Mouse (Mus musculus): Measurements from ENCODE around the gene Mtif2. TPM values are rescaled to one million over a fixed set of nuclear protein-coding genes. Genes with fewer than 3 reads are reported as not detected.
A peak's percentile ranks its signal among the peaks of the same experiment; 100 is the strongest.

The Mtif2 gene
- polyA plus RNA-seq, 1 experiment from 2014 or later, result 19.9 TPM

DNA sequence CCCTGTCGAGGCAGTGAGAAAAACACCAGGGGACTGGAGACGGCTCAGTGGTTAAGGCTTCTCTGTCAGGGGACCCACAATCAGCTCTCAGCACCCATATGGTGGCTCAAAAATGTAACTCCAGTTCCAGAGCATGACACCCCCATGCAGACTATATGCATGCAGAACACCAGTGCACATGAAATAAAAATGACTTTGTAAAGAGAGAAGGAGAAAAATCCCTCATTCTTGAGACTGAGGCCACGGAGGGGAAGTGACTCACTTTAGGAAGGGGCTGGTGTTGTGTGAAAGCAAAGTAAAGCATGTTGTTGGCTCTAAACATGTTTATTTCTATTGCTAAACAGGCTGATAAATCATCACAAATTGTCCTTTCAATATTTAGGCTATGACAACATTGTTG lies 34.8 kb downstream of the Mtif2 start:
- no peak for TF ChIP-seq CTCF (IDR thresholded peaks at IDR 0.05; ENCODE audit: low read depth)
- Histone ChIP-seq H3K9me3 (ENCODE audit: control insufficient read depth) (no peaks in the 10 kb centered on the region), H3K27me3 (replicated peaks; ENCODE audit: control insufficient read depth, insufficient read depth, low read length) (no peaks in the 10 kb centered on the region), H3K36me3 (ENCODE audit: control insufficient read depth, insufficient read depth) (no peaks in the 10 kb centered on the region), H3K4me1 (replicated peaks; ENCODE audit: control insufficient read depth, insufficient read depth, low read length) (no peaks in the 10 kb centered on the region), H3K27ac (ENCODE audit: low read depth, low read length) (no peak overlapping the region), H3K4me2 (replicated peaks; ENCODE audit: low read depth) (no peak overlapping the region), H3K9ac (ENCODE audit: low read depth, low read length) (no peak overlapping the region), H3K4me3 (ENCODE audit: low read depth, low read length) (no peak overlapping the region)
- no peak for ATAC-seq
- WGBS, result 88% methylated on average over 3 of the region's 3 CpGs

DNA sequence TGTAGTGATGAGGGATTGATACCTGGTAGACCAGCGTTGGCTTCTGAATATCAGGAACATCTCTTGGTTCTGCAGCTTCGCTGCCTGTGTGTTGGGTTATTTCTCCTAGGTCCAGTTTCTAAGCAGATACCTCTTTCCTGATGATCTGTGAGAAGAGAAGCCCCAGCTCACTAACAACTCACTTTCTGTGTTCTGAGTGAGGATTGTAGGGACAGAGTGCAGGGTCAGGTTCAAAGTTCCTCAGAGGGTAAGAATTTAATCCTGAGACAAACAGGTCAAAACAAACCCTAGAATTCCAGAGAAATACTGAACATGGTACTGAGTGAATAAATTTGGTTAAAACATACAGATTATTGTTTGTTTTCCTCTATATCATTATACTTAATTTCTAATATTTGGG lies 37.2 kb downstream of the Mtif2 start:
- no peak overlapping the region for H3K9ac ChIP-seq (ENCODE audit: low read depth, low read length)
- TF ChIP-seq CTCF (IDR thresholded peaks at IDR 0.05; ENCODE audit: low read depth), result no peak
- no peak overlapping the region for H3K27ac ChIP-seq (ENCODE audit: low read depth, low read length)
- no peak for ATAC-seq
- 88% methylated on average over 2 of the region's 2 CpGs for WGBS
- no peaks in the 10 kb centered on the region for H3K27me3 ChIP-seq (replicated peaks; ENCODE audit: control insufficient read depth, insufficient read depth, low read length)
- no peaks in the 10 kb centered on the region for H3K9me3 ChIP-seq (ENCODE audit: control insufficient read depth)
- no peak overlapping the region for H3K4me2 ChIP-seq (replicated peaks; ENCODE audit: low read depth)
- H3K4me1 ChIP-seq (replicated peaks; ENCODE audit: control insufficient read depth, insufficient read depth, low read length), result no peaks in the 10 kb centered on the region
- no peaks in the 10 kb centered on the region for H3K36me3 ChIP-seq (ENCODE audit: control insufficient read depth, insufficient read depth)
- H3K4me3 ChIP-seq (ENCODE audit: low read depth, low read length), result no peak overlapping the region

DNA sequence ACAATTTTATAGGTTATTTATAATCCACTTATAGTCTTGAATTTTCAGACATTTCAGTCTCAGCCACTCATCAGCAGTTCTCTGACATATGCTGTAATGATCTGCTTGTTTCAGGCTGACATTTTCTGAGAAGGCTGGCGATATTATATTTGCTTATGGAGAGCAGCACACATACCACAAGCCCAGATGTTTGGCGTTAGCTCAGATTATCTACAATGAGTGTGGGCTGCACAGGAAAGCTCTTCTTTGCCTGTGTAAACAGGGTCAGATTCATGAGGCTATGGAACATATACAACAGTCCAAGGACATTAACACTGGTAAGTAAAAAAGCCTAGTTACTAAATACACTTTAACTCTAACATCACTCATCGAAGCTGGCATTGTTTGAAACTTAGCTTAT lies 45.3 kb downstream of the Mtif2 start:
- H3K27me3 ChIP-seq (replicated peaks; ENCODE audit: control insufficient read depth, insufficient read depth, low read length), result no peaks in the 10 kb centered on the region
- H3K27ac ChIP-seq (ENCODE audit: low read depth, low read length), result no peak overlapping the region
- no peak for TF ChIP-seq CTCF (IDR thresholded peaks at IDR 0.05; ENCODE audit: low read depth)
- H3K9ac ChIP-seq (ENCODE audit: low read depth, low read length), result no peak overlapping the region
- H3K36me3 ChIP-seq (ENCODE audit: control insufficient read depth, insufficient read depth), result no peaks in the 10 kb centered on the region
- no peaks in the 10 kb centered on the region for H3K9me3 ChIP-seq (ENCODE audit: control insufficient read depth)
- no peak overlapping the region for H3K4me3 ChIP-seq (ENCODE audit: low read depth, low read length)
- no peaks in the 10 kb centered on the region for H3K4me1 ChIP-seq (replicated peaks; ENCODE audit: control insufficient read depth, insufficient read depth, low read length)
- ATAC-seq, result no peak
- WGBS, result 26% methylated on average over 3 of the region's 3 CpGs
- no peak overlapping the region for H3K4me2 ChIP-seq (replicated peaks; ENCODE audit: low read depth)

DNA sequence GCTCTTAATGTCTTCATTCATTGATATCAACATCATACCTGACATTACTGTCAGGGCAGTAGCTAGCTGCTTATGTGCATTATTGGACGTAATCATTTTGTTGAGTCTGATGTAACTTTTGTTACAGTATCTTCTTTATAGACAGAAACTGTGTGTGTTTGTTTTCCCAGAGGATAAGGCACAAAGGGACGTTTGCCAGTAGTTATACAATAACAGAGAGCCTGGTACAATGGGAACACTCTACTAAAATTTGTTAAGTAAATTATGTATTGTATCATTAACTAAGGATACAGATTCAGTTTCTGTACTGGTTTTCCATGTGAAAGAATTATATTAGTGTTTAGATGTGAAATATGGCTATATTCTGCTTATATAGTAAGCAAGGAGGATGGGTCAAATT lies 46.4 kb downstream of the Mtif2 start:
- ATAC-seq, result no peak
- Histone ChIP-seq H3K9me3 (ENCODE audit: control insufficient read depth) (no peaks in the 10 kb centered on the region), H3K27ac (ENCODE audit: low read depth, low read length) (no peak overlapping the region), H3K4me1 (replicated peaks; ENCODE audit: control insufficient read depth, insufficient read depth, low read length) (no peaks in the 10 kb centered on the region), H3K4me3 (ENCODE audit: low read depth, low read length) (no peak overlapping the region), H3K4me2 (replicated peaks; ENCODE audit: low read depth) (no peak overlapping the region), H3K27me3 (replicated peaks; ENCODE audit: control insufficient read depth, insufficient read depth, low read length) (no peaks in the 10 kb centered on the region), H3K36me3 (ENCODE audit: control insufficient read depth, insufficient read depth) (no peaks in the 10 kb centered on the region), H3K9ac (ENCODE audit: low read depth, low read length) (no peak overlapping the region)
- no peak for TF ChIP-seq CTCF (IDR thresholded peaks at IDR 0.05; ENCODE audit: low read depth)
- 66% methylated on average over 2 of the region's 2 CpGs for WGBS

DNA sequence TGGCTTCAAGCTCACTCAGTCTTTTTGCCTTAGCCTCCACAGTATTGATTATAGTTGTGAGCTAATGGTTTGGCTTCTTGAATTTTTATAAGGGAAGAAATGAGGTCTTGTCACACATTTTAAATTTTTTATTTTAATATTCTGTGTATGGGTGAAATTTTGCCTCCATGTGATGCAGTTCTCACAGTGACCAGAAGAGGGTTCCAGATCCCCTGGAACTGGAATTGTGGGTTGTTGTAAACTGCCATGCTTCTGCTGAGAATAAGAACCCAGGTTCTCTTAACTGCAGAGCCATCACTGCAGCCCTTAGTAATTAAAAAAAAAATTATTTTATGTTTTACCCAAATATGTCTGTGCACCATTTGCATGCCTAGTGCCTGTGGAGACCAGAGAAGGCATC lies 53.4 kb downstream of the Mtif2 start:
- peak; percentile 74 for TF ChIP-seq CTCF (IDR thresholded peaks at IDR 0.05; ENCODE audit: low read depth)
- no peak overlapping the region for H3K4me2 ChIP-seq (replicated peaks; ENCODE audit: low read depth)
- no peaks in the 10 kb centered on the region for H3K9me3 ChIP-seq (ENCODE audit: control insufficient read depth)
- no peaks in the 10 kb centered on the region for H3K36me3 ChIP-seq (ENCODE audit: control insufficient read depth, insufficient read depth)
- no peak overlapping the region for H3K27ac ChIP-seq (ENCODE audit: low read depth, low read length)
- H3K27me3 ChIP-seq (replicated peaks; ENCODE audit: control insufficient read depth, insufficient read depth, low read length), result no peaks in the 10 kb centered on the region
- H3K9ac ChIP-seq (ENCODE audit: low read depth, low read length), result no peak overlapping the region
- no peak overlapping the region for H3K4me3 ChIP-seq (ENCODE audit: low read depth, low read length)
- ATAC-seq, result no peak
- H3K4me1 ChIP-seq (replicated peaks; ENCODE audit: control insufficient read depth, insufficient read depth, low read length), result no peaks in the 10 kb centered on the region

Other genes starting within 250 kb of the Mtif2 start
- gene Ccdc88a, start 152.8 kb upstream of the Mtif2 start, polyA plus RNA-seq (2015; fragmentation: Nextera tagmentation; extraction: Ambion mirVana), result 6.6 and 6.9 TPM in 2 replicates
- gene Prorsd1, start 11.4 kb upstream of the Mtif2 start, polyA plus RNA-seq (2015; fragmentation: Nextera tagmentation; extraction: Ambion mirVana), result 19.2 and 22.4 TPM in 2 replicates
- 0.20 TPM in 1 of 2 replicates, not detected in the other for gene Clhc1, start 21.5 kb downstream of the Mtif2 start, polyA plus RNA-seq (2015; fragmentation: Nextera tagmentation; extraction: Ambion mirVana)
- gene Rps27a, start 21.7 kb downstream of the Mtif2 start, polyA plus RNA-seq (2015; fragmentation: Nextera tagmentation; extraction: Ambion mirVana), result 769 and 795 TPM in 2 replicates
- gene Rtn4, start 166.5 kb downstream of the Mtif2 start, polyA plus RNA-seq (2015; fragmentation: Nextera tagmentation; extraction: Ambion mirVana), result 99.9 and 102 TPM in 2 replicates

All from intestine, postnatal 0 days (tissue).